ENCODE assay signal across 8 mouse cellular contexts in genomic region chr4:136285348-136285810, GRCm38 (mm10). TPM values are rescaled to one million over a fixed set of nuclear protein-coding genes. Genes with fewer than 3 reads are reported as not detected.
DNase-seq lines count a peak whose midpoint lies in the region; ATAC-seq lines count a peak whose summit lies in the region.

No protein-coding gene starts in this region.

- peaks cover 15% of the 10 kb centered on the region for H3K9me3 ChIP-seq in forebrain, embryonic 10.5 days
- H3K9me3 ChIP-seq in heart, embryonic 16.5 days (replicated peaks; ENCODE audit: control insufficient read depth, low read length): peaks cover 8% of the 10 kb centered on the region
- no peaks in the 10 kb centered on the region for H3K9me3 ChIP-seq in liver, embryonic 15.5 days (replicated peaks)
- peaks cover 5% of the 10 kb centered on the region for H3K9me3 ChIP-seq in neural tube, embryonic 12.5 days

- peak; percentile 78 to 86 for DNase-seq in CD8-positive naive resting alpha-beta T cell, adult 2 months (ENCODE audit: low read depth in 2 of 2, low spot score in 2 of 2)
- DNase-seq in c-Kit-positive CD71-negative TER-119-negative erythroid progenitor cells, embryonic 14.5 days (ENCODE audit: low read depth): peak; percentile 81
- peak; percentile 93 for DNase-seq in forebrain, embryonic 10.5 days (ENCODE audit: extremely low spot score, low spot score)
- DNase-seq in kidney, postnatal 36 days: peak; percentile 96 to 99
- DNase-seq in telencephalon, adult 2 months (ENCODE audit: low read depth, low spot score): peak; percentile 97

- peaks cover 70% of the 10 kb centered on the region for H3K4me1 ChIP-seq in forebrain, embryonic 10.5 days
- peaks cover 35% of the 10 kb centered on the region for H3K4me1 ChIP-seq in heart, embryonic 16.5 days (ENCODE audit: control insufficient read depth, insufficient read depth, low read length)
- H3K4me1 ChIP-seq in liver, embryonic 15.5 days (replicated peaks): peaks cover 24% of the 10 kb centered on the region
- H3K4me1 ChIP-seq in neural tube, embryonic 12.5 days: peaks cover 42% of the 10 kb centered on the region

- H3K4me2 ChIP-seq in heart, embryonic 16.5 days (ENCODE audit: low read depth, low read length): peak overlapping the region; percentile 93
- H3K4me2 ChIP-seq in liver, embryonic 15.5 days: peak overlapping the region; percentile 87
- H3K4me2 ChIP-seq in neural tube, embryonic 12.5 days (replicated peaks): peak overlapping the region; percentile 86

- peak overlapping the region; percentile 81 for H3K9ac ChIP-seq in heart, embryonic 16.5 days (ENCODE audit: low read length)
- H3K9ac ChIP-seq in liver, embryonic 15.5 days: peak overlapping the region; percentile 56
- H3K9ac ChIP-seq in neural tube, embryonic 12.5 days: peak overlapping the region; percentile 73

- under 1% methylated on average over 25 of the region's 25 CpGs for WGBS in forebrain, embryonic 10.5 days
- under 1% methylated on average over 25 of the region's 25 CpGs for WGBS in heart, embryonic 16.5 days
- under 1% methylated on average over 25 of the region's 25 CpGs for WGBS in liver, embryonic 15.5 days (ENCODE audit: insufficient replicate concordance)
- under 1% methylated on average over 25 of the region's 25 CpGs for WGBS in neural tube, embryonic 12.5 days

- H3K27me3 ChIP-seq in forebrain, embryonic 10.5 days (ENCODE audit: poor library complexity, severe bottlenecking): peaks cover 26% of the 10 kb centered on the region
- H3K27me3 ChIP-seq in heart, embryonic 16.5 days (ENCODE audit: control insufficient read depth, insufficient read depth, low read length): no peaks in the 10 kb centered on the region
- H3K27me3 ChIP-seq in liver, embryonic 15.5 days: peaks cover 4% of the 10 kb centered on the region; the same call in 1 of the 2 replicates
- H3K27me3 ChIP-seq in neural tube, embryonic 12.5 days (replicated peaks): peaks cover 21% of the 10 kb centered on the region

- H3K36me3 ChIP-seq in forebrain, embryonic 10.5 days (replicated peaks): peaks cover 32% of the 10 kb centered on the region
- H3K36me3 ChIP-seq in heart, embryonic 16.5 days (ENCODE audit: control insufficient read depth, insufficient read depth): peaks cover 33% of the 10 kb centered on the region
- peaks cover 29% of the 10 kb centered on the region for H3K36me3 ChIP-seq in liver, embryonic 15.5 days (replicated peaks)
- peaks cover 28% of the 10 kb centered on the region for H3K36me3 ChIP-seq in neural tube, embryonic 12.5 days

- ATAC-seq in heart, embryonic 16.5 days (replicated peaks; ENCODE audit: extremely low read depth, insufficient read depth, low FRiP score): peak; percentile 94
- ATAC-seq in liver, embryonic 15.5 days (ENCODE audit: insufficient read depth): peak; percentile 91
- peak; percentile 95 for ATAC-seq in neural tube, embryonic 12.5 days (ENCODE audit: low FRiP score, low read depth)

- peak overlapping the region; percentile 68 for H3K4me3 ChIP-seq in forebrain, embryonic 10.5 days
- H3K4me3 ChIP-seq in heart, embryonic 16.5 days (ENCODE audit: low read length): peak overlapping the region; percentile 84
- peak overlapping the region; percentile 69 for H3K4me3 ChIP-seq in liver, embryonic 15.5 days (replicated peaks)
- H3K4me3 ChIP-seq in neural tube, embryonic 12.5 days: peak overlapping the region; percentile 56

- H3K27ac ChIP-seq in forebrain, embryonic 10.5 days: peak overlapping the region; percentile 91
- peak overlapping the region; percentile 95 for H3K27ac ChIP-seq in heart, embryonic 16.5 days (ENCODE audit: low read length)
- peak overlapping the region; percentile 86 for H3K27ac ChIP-seq in liver, embryonic 15.5 days (replicated peaks)
- peak overlapping the region; percentile 84 for H3K27ac ChIP-seq in neural tube, embryonic 12.5 days

RNA-seq across cellular contexts. Expression of gene Zfp46, which starts 0.9 kb away (rescaled TPM):
- polyA plus RNA-seq in forebrain, embryonic 10.5 days (2016; fragmentation: Nextera tagmentation; extraction: Ambion mirVana): 21.1 and 21.8 TPM in 2 replicates
- polyA plus RNA-seq in heart, embryonic 16.5 days (2015; fragmentation: Nextera tagmentation; extraction: Ambion mirVana): 20.0 and 22.0 TPM in 2 replicates
- polyA plus RNA-seq in liver, embryonic 15.5 days (2015; fragmentation: Nextera tagmentation; extraction: Ambion mirVana): 2.6 and 3.4 TPM in 2 replicates
- 38.3 and 39.7 TPM in 2 replicates for polyA plus RNA-seq in neural tube, embryonic 12.5 days (2016; fragmentation: Nextera tagmentation; extraction: Ambion mirVana)

RNA-seq across cellular contexts. Expression of gene Hnrnpr, which starts 25.4 kb away (rescaled TPM):
- 231 and 248 TPM in 2 replicates for polyA plus RNA-seq in forebrain, embryonic 10.5 days (2016; fragmentation: Nextera tagmentation; extraction: Ambion mirVana)
- polyA plus RNA-seq in heart, embryonic 16.5 days (2015; fragmentation: Nextera tagmentation; extraction: Ambion mirVana): 95.6 and 95.8 TPM in 2 replicates
- polyA plus RNA-seq in liver, embryonic 15.5 days (2015; fragmentation: Nextera tagmentation; extraction: Ambion mirVana): 49.4 and 49.6 TPM in 2 replicates
- polyA plus RNA-seq in neural tube, embryonic 12.5 days (2016; fragmentation: Nextera tagmentation; extraction: Ambion mirVana): 221 and 229 TPM in 2 replicates

RNA-seq across cellular contexts. Expression of gene Tcea3, which starts 37.9 kb away (rescaled TPM):
- 0.49 and 0.77 TPM in 2 replicates for polyA plus RNA-seq in forebrain, embryonic 10.5 days (2016; fragmentation: Nextera tagmentation; extraction: Ambion mirVana)
- polyA plus RNA-seq in heart, embryonic 16.5 days (2015; fragmentation: Nextera tagmentation; extraction: Ambion mirVana): 54.9 and 57.5 TPM in 2 replicates
- polyA plus RNA-seq in liver, embryonic 15.5 days (2015; fragmentation: Nextera tagmentation; extraction: Ambion mirVana): 19.2 and 20.9 TPM in 2 replicates
- polyA plus RNA-seq in neural tube, embryonic 12.5 days (2016; fragmentation: Nextera tagmentation; extraction: Ambion mirVana): 3.0 and 4.5 TPM in 2 replicates

Comparison
In these comparisons a context has a peak if more than half of its experiments do, and no peak if none do; other contexts are left out.
1. Peak in every context shown above with its lines: DNase-seq, ATAC-seq, H3K4me3 ChIP-seq and H3K27ac ChIP-seq.